Mouse (Mus musculus): ENCODE results near the gene Alox5.

DNA sequence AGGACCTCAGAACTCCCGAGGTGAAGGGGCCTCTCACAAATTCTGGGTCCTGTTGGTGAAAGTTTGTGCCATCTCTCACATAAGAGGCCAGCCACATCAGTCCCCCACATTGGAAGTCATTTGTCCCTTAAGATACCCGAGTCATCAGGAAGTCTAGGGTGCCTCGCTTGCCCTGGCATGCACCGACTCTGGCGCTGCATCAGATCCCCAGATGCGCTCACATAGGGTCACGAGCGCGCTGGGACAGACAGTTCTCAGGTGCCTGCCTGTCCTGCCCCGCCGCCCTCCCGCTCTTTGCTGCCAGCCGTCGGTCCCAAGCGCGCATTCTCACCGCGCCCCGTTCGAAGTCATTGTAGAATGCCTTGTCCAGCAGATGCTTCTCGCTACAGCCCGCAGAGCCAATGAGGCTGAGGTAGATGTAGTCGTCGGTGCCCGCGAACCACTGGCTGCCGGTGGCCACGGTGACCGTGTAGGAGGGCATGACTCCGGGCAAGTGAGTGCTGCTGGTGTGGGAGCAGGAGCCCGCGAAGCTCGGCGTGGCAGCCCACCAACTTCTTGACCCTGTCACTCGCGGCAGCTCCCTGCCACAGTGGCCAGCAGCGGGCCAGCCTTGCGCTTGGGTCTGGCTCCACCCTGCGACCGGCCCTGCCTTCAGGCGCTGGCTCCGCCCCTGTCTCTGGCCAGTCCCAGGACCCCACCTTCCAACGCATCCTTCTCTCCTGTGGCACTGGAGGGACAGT is at the start of gene Alox5:
- TF ChIP-seq CTCF (IDR thresholded peaks at IDR 0.05; ENCODE audit: insufficient read depth, low read depth, low read length) (no peak), POLR2A (IDR thresholded peaks at IDR 0.05; ENCODE audit: insufficient read depth, low read depth, low read length) (no peak)
